ENCODE assay signal across 8 mouse cellular contexts in genomic region chr4:48380940-48381339, GRCm38 (mm10).
A peak's percentile ranks its signal among the peaks of the same experiment; 100 is the strongest.
DNase-seq lines count a peak whose midpoint lies in the region; ATAC-seq lines count a peak whose summit lies in the region.

No protein-coding gene starts in this region.

- H3K27me3 ChIP-seq in kidney, embryonic 15.5 days: no peaks in the 10 kb centered on the region
- H3K27me3 ChIP-seq in forebrain, embryonic 15.5 days: no peaks in the 10 kb centered on the region

- ATAC-seq in kidney, embryonic 15.5 days (replicated peaks; ENCODE audit: low FRiP score): no peak
- ATAC-seq in forebrain, embryonic 15.5 days (replicated peaks): peak; percentile 67; the same call in 1 of the 2 replicates

- no peak overlapping the region for H3K4me3 ChIP-seq in kidney, embryonic 15.5 days (replicated peaks)
- no peak overlapping the region for H3K4me3 ChIP-seq in forebrain, embryonic 15.5 days

- no peak overlapping the region for H3K4me2 ChIP-seq in kidney, embryonic 15.5 days
- no peak overlapping the region for H3K4me2 ChIP-seq in forebrain, embryonic 15.5 days (replicated peaks)

- no peaks in the 10 kb centered on the region for H3K36me3 ChIP-seq in kidney, embryonic 15.5 days
- H3K36me3 ChIP-seq in forebrain, embryonic 15.5 days: no peaks in the 10 kb centered on the region

- DNase-seq in kidney, adult 18-20 months: peak; percentile 67
- DNase-seq in c-Kit-positive CD71-positive TER-119-positive erythroid progenitor cells, embryonic 14.5 days (ENCODE audit: low spot score): peak; percentile 45
- DNase-seq in hindlimb bud, embryonic 11.5 days (ENCODE audit: extremely low spot score, low read depth, low spot score): peak; percentile 31
- DNase-seq in left cerebral cortex, postnatal 36 days (ENCODE audit: low spot score in 2 of 2): peak; percentile 66 to 67
- DNase-seq in ovary, postnatal 10 days (ENCODE audit: low spot score): peak; percentile 27
- DNase-seq in thymus, postnatal 25 days: peak; percentile 58

- WGBS in kidney, embryonic 15.5 days: 1% methylated on average over 2 of the region's 2 CpGs
- WGBS in forebrain, embryonic 15.5 days: 0% methylated on average over 2 of the region's 2 CpGs

- intact Hi-C loops in left cerebral cortex, postnatal 36 days (cut with DNase I): loop anchor here (2.0 to 10.0 kb wide), 3 partner anchors 154 to 946 kb away; no protein-coding TSS in a partner anchor

- H3K9me3 ChIP-seq in kidney, embryonic 15.5 days (replicated peaks): no peaks in the 10 kb centered on the region
- H3K9me3 ChIP-seq in forebrain, embryonic 15.5 days: no peaks in the 10 kb centered on the region

- H3K27ac ChIP-seq in kidney, embryonic 15.5 days: no peak overlapping the region
- no peak overlapping the region for H3K27ac ChIP-seq in forebrain, embryonic 15.5 days (replicated peaks)

- H3K4me1 ChIP-seq in kidney, embryonic 15.5 days: no peaks in the 10 kb centered on the region
- H3K4me1 ChIP-seq in forebrain, embryonic 15.5 days: no peaks in the 10 kb centered on the region

- H3K9ac ChIP-seq in kidney, embryonic 15.5 days: no peak overlapping the region
- no peak overlapping the region for H3K9ac ChIP-seq in forebrain, embryonic 15.5 days (replicated peaks)
